Mouse (Mus musculus) lung, postnatal 0 days (tissue): ENCODE measurements around the gene Actr1a. TPM values are rescaled to one million over a fixed set of nuclear protein-coding genes. Genes with fewer than 3 reads are reported as not detected.

Source experiments
- ATAC-seq: fragments of 200-750 bp; cut with Nextera tagmentation; 2 replicates; pipeline ENCODE4 v1.8.0; 2017; ENCODE audit warnings: moderate library complexity
- DNase-seq: peaks from one replicate; pipeline ENCODE4 v3.0.0-alpha.2; 2016; ENCODE audit warnings: low spot score
- H3K27ac ChIP-seq: fragments of 300-500 bp; sonication (generic); 2 replicates; pipeline ENCODE4 v1.5.1; 2014; ENCODE audit warnings: antibody characterized with exemption, mild to moderate bottlenecking, low read length, mixed read lengths
- H3K27me3 ChIP-seq: fragments of 300-500 bp; sonication (generic); replicated peaks from 2 replicates; pipeline ENCODE4 v1.6.1; 2014; ENCODE audit warnings: low read length, mixed read lengths; ENCODE audit not compliant: insufficient read depth
- H3K36me3 ChIP-seq: fragments of 300-500 bp; sonication (generic); 2 replicates; pipeline ENCODE4 v1.6.1; 2014; ENCODE audit warnings: low read length, mixed read lengths; ENCODE audit not compliant: insufficient read depth
- H3K4me1 ChIP-seq: fragments of 300-500 bp; sonication (generic); 2 replicates; pipeline ENCODE4 v1.6.1; 2014; ENCODE audit warnings: antibody characterized with exemption, low read depth, low read length, mixed read lengths; ENCODE audit not compliant: insufficient read depth
- H3K4me2 ChIP-seq: fragments of 300-500 bp; sonication (generic); replicated peaks from 2 replicates; pipeline ENCODE4 v1.6.1; 2014; ENCODE audit warnings: low read depth, mild to moderate bottlenecking, low read length, moderate library complexity, mixed read lengths
- H3K4me3 ChIP-seq: fragments of 300-500 bp; sonication (generic); 2 replicates; pipeline ENCODE4 v1.5.1; 2014; ENCODE audit warnings: low read depth, low read length
- H3K9ac ChIP-seq: fragments of 300-500 bp; sonication (generic); replicated peaks from 2 replicates; pipeline ENCODE4 v1.6.1; 2014; ENCODE audit warnings: low read depth, mild to moderate bottlenecking
- H3K9me3 ChIP-seq: fragments of 300-500 bp; sonication (generic); 2 replicates; pipeline ENCODE4 v1.6.1; 2016; ENCODE audit warnings: low read length, mixed read lengths
- CTCF ChIP-seq: IDR thresholded peaks from 2 replicates; pipeline ENCODE4 v1.5.1; 2016; ENCODE audit warnings: antibody characterized with exemption, mild to moderate bottlenecking
- EP300 ChIP-seq: IDR thresholded peaks from 2 replicates; pipeline ENCODE4 v1.6.1; 2016; ENCODE audit warnings: antibody characterized with exemption, mild to moderate bottlenecking, control low read depth
- WGBS: fragments of 180-500 bp; shearing (Covaris S2); extraction: QIAGEN DNeasy Blood & Tissue Kit; methylation state at CpG from one replicate; pipeline ENCODE4 v1.1.7; 2014; 5-methylcytosine and 5-hydroxymethylcytosine counted together
- polyA plus RNA-seq: library from polyadenylated mRNA; unstranded; fragments of >200 nt; fragmentation: Nextera tagmentation; extraction: Ambion mirVana; gene quantifications from 2 replicates; pipeline ENCODE4 v1.2.1, GENCODE M21; 2015

Actr1a gene
- polyA plus RNA-seq, 1 experiment from 2014 or later = 104 TPM

- Histone ChIP-seq H3K9me3 (no peaks in the 10 kb centered on the region), H3K9ac (no peak overlapping the region), H3K27ac (no peak overlapping the region), H3K4me1 (no peaks in the 10 kb centered on the region), H3K4me3 (no peak overlapping the region), H3K27me3 (no peaks in the 10 kb centered on the region), H3K4me2 (no peak overlapping the region), H3K36me3 (peaks cover 65% of the 10 kb centered on the region)
- DNase-seq = no peak
- 95% methylated on average over 9 of the region's 9 CpGs for WGBS
- TF ChIP-seq CTCF (no peak), EP300 (no peak)
- ATAC-seq = no peak
Measured at GRCm38 (mm10) chr19:46382275-46382674, 13.3 kb downstream of the Actr1a start.

GRCm38 (mm10) chr19:46375891-46376290 lies 19.7 kb downstream of the Actr1a start:
- H3K9me3 ChIP-seq = no peaks in the 10 kb centered on the region
- WGBS = 26% methylated on average over 4 of the region's 4 CpGs
- no peak overlapping the region for H3K9ac ChIP-seq
- H3K36me3 ChIP-seq = peaks cover 29% of the 10 kb centered on the region; the same call in 1 of the 2 replicates
- ATAC-seq (no peak), DNase-seq (no peak)
- no peak for TF ChIP-seq CTCF
- no peak for TF ChIP-seq EP300
- H3K4me2 ChIP-seq = no peak overlapping the region
- H3K27ac ChIP-seq = no peak overlapping the region
- no peak overlapping the region for H3K4me3 ChIP-seq
- no peaks in the 10 kb centered on the region for H3K4me1 ChIP-seq
- no peaks in the 10 kb centered on the region for H3K27me3 ChIP-seq

DNA sequence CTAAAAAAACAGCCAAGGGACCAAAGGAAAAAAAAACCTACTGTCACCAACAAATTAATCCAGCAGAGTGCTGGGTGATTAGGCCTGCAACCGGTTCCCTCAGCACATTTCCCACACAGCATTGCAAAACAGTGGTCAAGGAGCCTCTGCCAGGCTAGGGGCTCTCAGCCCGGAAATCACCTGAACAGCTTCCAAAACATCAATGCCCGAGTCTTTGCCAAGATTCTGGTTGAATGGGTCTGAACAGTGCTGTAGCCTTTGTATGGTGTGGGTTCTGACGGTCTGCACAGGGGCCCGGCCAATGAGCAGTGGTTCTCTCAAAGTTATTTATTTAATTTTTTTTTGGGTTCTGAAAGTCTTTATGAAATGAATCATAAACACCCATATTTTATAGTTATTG lies 20.1 kb downstream of the Actr1a start:
- ATAC-seq = peak; percentile 26; the same call in 1 of the 2 replicates
- Histone ChIP-seq H3K9me3 (no peaks in the 10 kb centered on the region), H3K9ac (no peak overlapping the region), H3K36me3 (peaks cover 25% of the 10 kb centered on the region; the same call in 1 of the 2 replicates), H3K27ac (no peak overlapping the region), H3K4me3 (no peak overlapping the region), H3K27me3 (no peaks in the 10 kb centered on the region), H3K4me2 (no peak overlapping the region), H3K4me1 (no peaks in the 10 kb centered on the region)
- WGBS = 39% methylated on average over 5 of the region's 5 CpGs
- no peak for TF ChIP-seq CTCF
- TF ChIP-seq EP300 = no peak
- DNase-seq = peak; percentile 31

DNA sequence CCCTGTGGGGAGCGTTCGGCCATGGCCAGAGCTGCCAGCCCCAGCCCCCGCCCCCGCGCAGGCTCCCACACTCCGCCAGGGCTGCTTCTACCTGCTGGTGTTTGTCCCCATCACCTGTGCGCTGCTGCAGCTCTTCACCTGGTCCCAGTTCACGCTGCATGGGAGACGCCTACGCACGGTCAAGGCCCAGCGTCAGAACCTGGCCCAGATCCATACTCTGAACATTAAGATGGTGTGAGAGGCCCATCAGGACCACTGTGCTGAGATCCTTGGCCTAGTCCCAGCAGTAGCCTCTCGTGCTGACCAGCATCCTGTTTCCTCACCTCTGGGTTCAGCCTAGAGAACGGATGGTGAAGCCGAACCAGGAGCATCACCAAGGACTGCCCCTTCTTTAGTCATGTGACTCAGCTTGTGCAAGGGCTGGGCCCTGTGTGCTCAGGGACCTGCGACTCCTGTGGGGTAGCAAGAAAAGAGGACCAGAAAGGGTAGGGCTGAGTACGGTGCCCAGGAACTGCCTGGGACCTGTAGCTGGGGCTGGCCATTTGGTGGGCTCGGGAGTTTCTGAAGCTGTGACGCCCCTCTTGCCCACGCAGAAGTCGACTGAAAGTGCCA lies 21.0 kb downstream of the Actr1a start:
- Histone ChIP-seq H3K27ac (no peak overlapping the region), H3K27me3 (no peaks in the 10 kb centered on the region), H3K4me2 (no peak overlapping the region), H3K9ac (no peak overlapping the region), H3K9me3 (no peaks in the 10 kb centered on the region), H3K4me1 (no peaks in the 10 kb centered on the region), H3K4me3 (no peak overlapping the region), H3K36me3 (peaks cover 16% of the 10 kb centered on the region; the same call in 1 of the 2 replicates)
- DNase-seq = peak; percentile 21
- peak; percentile 58 for ATAC-seq
- WGBS = 59% methylated on average over 21 of the region's 21 CpGs
- TF ChIP-seq CTCF = no peak
- TF ChIP-seq EP300 = no peak

DNA sequence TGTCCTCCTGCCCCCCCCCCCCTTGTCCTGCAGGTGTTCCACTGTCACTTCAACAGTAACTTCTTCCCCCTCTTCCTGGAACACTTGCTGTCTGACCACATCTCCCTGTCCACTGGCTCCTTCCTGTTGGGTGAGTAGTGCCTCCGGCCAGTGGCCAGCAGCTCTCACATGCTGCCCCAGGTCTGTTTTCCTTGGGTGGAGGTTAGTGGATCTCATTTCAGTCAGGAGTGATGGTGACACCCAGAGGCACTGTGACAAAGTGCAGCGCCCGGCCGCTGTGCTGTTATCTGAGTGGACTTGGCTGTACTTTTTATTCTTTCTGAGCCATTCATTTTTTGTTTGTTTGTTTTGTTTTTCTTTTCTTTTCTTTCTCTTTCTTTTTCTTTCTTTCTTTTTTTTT lies 26.3 kb downstream of the Actr1a start:
- Histone ChIP-seq H3K27ac (no peak overlapping the region), H3K4me2 (no peak overlapping the region), H3K4me3 (no peak overlapping the region), H3K27me3 (no peaks in the 10 kb centered on the region), H3K9ac (no peak overlapping the region), H3K4me1 (no peaks in the 10 kb centered on the region), H3K36me3 (no peaks in the 10 kb centered on the region), H3K9me3 (no peaks in the 10 kb centered on the region)
- 11% methylated on average over 4 of the region's 4 CpGs for WGBS
- peak; percentile 89 for DNase-seq
- peak; percentile 91 for ATAC-seq
- peak; percentile 80 for TF ChIP-seq CTCF
- TF ChIP-seq EP300 = no peak

DNA sequence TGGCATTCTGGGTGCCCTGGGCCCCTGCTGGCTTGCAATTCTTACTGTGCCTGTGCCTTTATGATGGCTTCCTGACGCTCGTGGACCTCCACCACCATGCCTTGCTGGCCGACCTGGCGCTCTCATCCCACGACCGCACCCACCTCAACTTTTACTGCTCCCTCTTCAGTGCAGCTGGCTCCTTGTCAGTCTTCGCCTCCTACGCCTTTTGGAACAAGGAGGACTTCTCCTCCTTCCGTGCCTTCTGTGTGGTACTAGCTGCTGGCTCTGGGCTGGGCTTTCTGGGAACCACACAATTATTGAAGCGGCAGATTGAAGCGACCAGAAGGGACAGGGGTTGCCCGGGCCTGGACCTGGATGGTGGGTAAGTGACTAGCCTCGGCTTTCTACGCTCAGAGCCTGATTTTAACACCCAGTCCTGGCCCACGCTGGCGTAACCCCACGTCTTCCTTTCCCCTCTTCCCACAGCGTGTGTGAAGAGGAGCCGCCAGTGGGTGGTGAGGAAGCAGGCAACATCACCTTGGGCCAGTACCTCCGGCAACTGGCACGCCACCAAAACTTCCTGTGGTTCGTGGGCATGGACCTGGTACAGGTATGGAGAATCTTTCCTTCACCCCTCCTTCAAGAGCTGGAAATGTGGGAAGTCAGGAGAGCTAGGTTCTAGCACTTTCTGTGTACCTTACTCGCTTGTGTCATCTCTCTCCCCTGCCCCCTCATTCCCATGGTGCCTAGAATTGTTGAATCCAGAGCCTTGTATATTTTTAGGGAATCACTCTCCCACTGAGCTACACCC lies 27.6 kb downstream of the Actr1a start:
- no peak overlapping the region for H3K4me2 ChIP-seq
- 83% methylated on average over 23 of the region's 23 CpGs for WGBS
- no peak for TF ChIP-seq EP300
- no peak for TF ChIP-seq CTCF

More for the DNA sequence above, 27.6 kb downstream of the Actr1a start:
- no peaks in the 10 kb centered on the region for H3K4me1 ChIP-seq
- no peak overlapping the region for H3K9ac ChIP-seq
- no peak for ATAC-seq
- no peak overlapping the region for H3K4me3 ChIP-seq
- no peak overlapping the region for H3K27ac ChIP-seq
- H3K36me3 ChIP-seq = no peaks in the 10 kb centered on the region
- DNase-seq = no peak
- H3K9me3 ChIP-seq = no peaks in the 10 kb centered on the region
- H3K27me3 ChIP-seq = no peaks in the 10 kb centered on the region
